Mouse (Mus musculus): ENCODE results near the gene Phlda3. TPM values are rescaled to one million over a fixed set of nuclear protein-coding genes. Genes with fewer than 3 reads are reported as not detected.

The Phlda3 gene
- 87.5 and 130 TPM in 2 replicates for total RNA-seq (2014; rRNA removed; ENCODE audit: low replicate concordance)
- 65.5 and 67.2 TPM in 2 replicates for polyA plus RNA-seq (2015; fragmentation: Nextera tagmentation; extraction: Ambion mirVana)

DNA sequence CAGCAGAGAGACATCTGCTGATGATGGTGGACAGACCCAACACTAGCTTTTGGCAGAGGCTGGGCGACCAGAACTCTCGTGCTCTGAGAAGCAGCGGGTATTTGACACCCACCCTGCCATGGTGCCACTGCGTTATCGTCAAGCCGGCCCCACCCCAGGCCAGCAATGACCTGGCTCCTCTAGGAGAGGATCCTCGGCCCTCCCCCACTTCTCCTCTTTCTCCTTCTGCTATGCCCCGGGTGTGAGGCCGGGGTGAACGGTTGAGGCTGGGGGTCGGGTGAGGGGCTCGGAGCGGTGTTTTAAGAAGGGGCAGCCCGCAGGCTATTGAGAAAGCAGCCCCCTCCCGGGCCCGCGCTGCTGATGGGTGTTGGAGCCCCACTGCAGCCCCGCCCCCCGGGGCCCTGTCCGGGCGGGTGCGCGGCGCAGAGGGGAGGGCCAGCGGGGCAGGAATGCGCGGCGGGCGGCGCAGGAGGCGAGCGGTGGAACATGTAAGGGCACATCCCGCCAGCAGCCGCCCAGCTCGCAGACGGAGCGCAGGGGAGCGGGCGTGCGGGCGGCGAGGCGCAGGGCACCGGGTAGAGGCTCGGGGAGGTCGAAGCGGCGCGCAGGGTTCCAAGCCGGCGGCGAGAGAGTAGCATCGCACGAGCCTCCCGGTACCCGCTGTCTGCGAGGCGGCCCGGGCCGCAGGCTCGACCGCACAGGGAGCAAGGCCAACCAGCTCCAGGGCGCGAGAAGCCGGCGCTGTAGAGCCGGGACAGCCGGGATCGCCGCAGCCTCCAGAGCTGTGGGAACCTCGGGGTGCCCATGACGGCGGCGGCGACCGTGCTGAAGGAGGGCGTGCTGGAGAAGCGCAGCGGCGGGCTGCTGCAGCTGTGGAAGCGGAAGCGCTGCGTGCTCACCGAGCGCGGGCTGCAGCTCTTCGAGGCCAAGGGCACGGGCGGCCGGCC is at the start of gene Phlda3:
Gene Phlda3, plus strand, starts transcription at position 475 of the 947 bp plus-strand sequence.
- WGBS, result under 1% methylated on average over 83 of the region's 90 CpGs
- Histone ChIP-seq H3K4me1 (ENCODE audit: control insufficient read depth, insufficient read depth) (peaks cover 49% of the 10 kb centered on the region), H3K36me3 (replicated peaks; ENCODE audit: control insufficient read depth, insufficient read depth, low read length) (peaks cover 17% of the 10 kb centered on the region), H3K27me3 (ENCODE audit: control insufficient read depth, insufficient read depth, low read length) (no peaks in the 10 kb centered on the region), H3K4me2 (ENCODE audit: low read depth, low read length) (peak within 1 kb of the TSS; percentile 85), H3K9me3 (replicated peaks; ENCODE audit: control insufficient read depth, low read length) (no peaks in the 10 kb centered on the region), H3K4me3 (ENCODE audit: low read depth, low read length) (peak within 1 kb of the TSS; percentile 72), H3K27ac (ENCODE audit: low read depth) (peak within 1 kb of the TSS; percentile 96), H3K9ac (replicated peaks; ENCODE audit: low read depth, low read length) (peak within 1 kb of the TSS; percentile 93)
- TF ChIP-seq EP300 (IDR thresholded peaks at IDR 0.05; ENCODE audit: low read depth) (no peak), CTCF (IDR thresholded peaks at IDR 0.05; ENCODE audit: low read depth) (no peak)
- DNase-seq (ENCODE audit: low spot score) (peak; percentile 86), ATAC-seq (ENCODE audit: insufficient read depth, low read depth) (peak; percentile 92)

DNA sequence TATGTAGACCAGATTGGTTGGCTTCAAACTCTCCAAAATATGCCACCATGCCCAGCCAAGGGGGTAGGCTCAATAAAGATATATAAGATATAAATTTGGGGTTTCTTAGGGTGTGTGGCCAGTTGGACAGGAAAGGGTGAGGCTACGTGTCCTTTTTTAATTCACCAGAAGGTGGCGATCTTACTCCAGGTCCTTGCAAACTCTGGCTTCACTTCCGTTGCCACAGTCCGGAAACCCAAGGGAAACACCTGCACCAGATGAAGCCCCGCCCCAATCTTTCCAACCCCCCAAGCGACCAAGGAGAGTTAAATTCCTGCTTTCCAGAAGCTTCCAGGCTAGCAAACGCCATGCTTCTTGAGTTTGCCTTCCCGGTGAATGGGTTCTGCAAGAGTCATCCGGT is 46.4 kb upstream of the Phlda3 start:
- TF ChIP-seq CTCF (IDR thresholded peaks at IDR 0.05; ENCODE audit: low read depth), result peak; percentile 82
- TF ChIP-seq EP300 (IDR thresholded peaks at IDR 0.05; ENCODE audit: low read depth), result peak; percentile 84
- H3K4me1 ChIP-seq (ENCODE audit: control insufficient read depth, insufficient read depth), result peaks cover 5% of the 10 kb centered on the region
- DNase-seq (ENCODE audit: low spot score), result peak; percentile 84
- H3K4me2 ChIP-seq (ENCODE audit: low read depth, low read length), result no peak overlapping the region
- peak; percentile 66 for ATAC-seq (ENCODE audit: insufficient read depth, low read depth)
- H3K4me3 ChIP-seq (ENCODE audit: low read depth, low read length), result no peak overlapping the region
- H3K9ac ChIP-seq (replicated peaks; ENCODE audit: low read depth, low read length), result no peak overlapping the region
- no peaks in the 10 kb centered on the region for H3K36me3 ChIP-seq (replicated peaks; ENCODE audit: control insufficient read depth, insufficient read depth, low read length)
- no peak overlapping the region for H3K27ac ChIP-seq (ENCODE audit: low read depth)
- 19% methylated on average over 9 of the region's 9 CpGs for WGBS
- no peaks in the 10 kb centered on the region for H3K27me3 ChIP-seq (ENCODE audit: control insufficient read depth, insufficient read depth, low read length)
- H3K9me3 ChIP-seq (replicated peaks; ENCODE audit: control insufficient read depth, low read length), result no peaks in the 10 kb centered on the region

DNA sequence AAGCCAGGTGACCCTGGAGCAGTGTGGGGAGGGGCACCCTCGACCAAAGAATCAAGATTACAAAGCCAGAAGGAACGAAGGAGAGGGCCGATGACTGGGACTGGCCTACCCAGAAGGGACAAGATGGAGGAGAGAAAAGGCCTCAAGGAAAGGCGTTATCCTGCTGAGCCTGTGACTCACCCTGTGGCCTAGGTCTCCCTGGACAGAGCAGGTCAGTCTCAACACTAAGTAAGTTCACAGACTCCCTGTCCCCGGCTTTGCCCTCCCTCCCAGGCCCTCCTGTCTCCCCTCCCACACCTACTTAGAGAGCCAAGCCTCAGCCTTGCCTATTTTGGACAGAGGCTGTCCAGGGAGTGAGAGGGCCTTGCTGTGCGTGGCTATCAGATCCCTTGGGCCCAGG is 45.9 kb upstream of the Phlda3 start, which contains the start of gene Csrp1:
Gene Csrp1, plus strand, starts transcription at position 79 of the 400 bp plus-strand sequence.
- TF ChIP-seq EP300 (IDR thresholded peaks at IDR 0.05; ENCODE audit: low read depth) (no peak; the same call in 1 of the 2 replicates), CTCF (IDR thresholded peaks at IDR 0.05; ENCODE audit: low read depth) (no peak)
- 39% methylated on average over 6 of the region's 6 CpGs for WGBS
- Histone ChIP-seq H3K4me1 (ENCODE audit: control insufficient read depth, insufficient read depth) (0 out of 2 replicates have a peak, but pooled peaks cover under 1% of the 10 kb centered on the region), H3K9me3 (replicated peaks; ENCODE audit: control insufficient read depth, low read length) (no peaks in the 10 kb centered on the region), H3K9ac (replicated peaks; ENCODE audit: low read depth, low read length) (no peak within 1 kb of the TSS), H3K4me2 (ENCODE audit: low read depth, low read length) (no peak within 1 kb of the TSS), H3K27me3 (ENCODE audit: control insufficient read depth, insufficient read depth, low read length) (no peaks in the 10 kb centered on the region), H3K36me3 (replicated peaks; ENCODE audit: control insufficient read depth, insufficient read depth, low read length) (no peaks in the 10 kb centered on the region), H3K4me3 (ENCODE audit: low read depth, low read length) (no peak within 1 kb of the TSS), H3K27ac (ENCODE audit: low read depth) (0 out of 2 replicates have a peak within 1 kb of the TSS, but pooled peaks have one; percentile 26)
- no peak for DNase-seq (ENCODE audit: low spot score)
- ATAC-seq (ENCODE audit: insufficient read depth, low read depth), result no peak; the same call in 1 of the 2 replicates

DNA sequence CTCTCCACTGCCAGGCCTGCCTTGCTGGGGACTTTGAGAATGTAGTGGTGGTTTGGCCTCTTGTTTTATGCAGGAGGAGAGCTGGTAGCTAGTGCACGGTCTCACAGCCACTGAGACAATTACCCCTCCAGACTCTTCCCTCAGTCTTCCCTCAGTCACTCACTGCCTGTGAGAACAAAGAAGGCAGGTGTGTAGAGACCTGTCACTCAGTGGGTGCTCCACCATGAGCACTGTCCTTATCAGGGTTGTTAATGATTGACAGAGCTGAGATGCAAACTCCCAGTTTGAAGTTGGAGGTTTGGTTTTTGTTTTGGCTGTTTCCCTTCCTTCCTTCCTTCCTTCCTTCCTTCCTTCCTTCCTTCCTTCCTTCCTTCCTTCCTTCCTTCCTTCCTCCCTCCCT is 42.9 kb upstream of the Phlda3 start:
- ATAC-seq (ENCODE audit: insufficient read depth, low read depth) (no peak), DNase-seq (ENCODE audit: low spot score) (no peak)
- no peak overlapping the region for H3K4me2 ChIP-seq (ENCODE audit: low read depth, low read length)
- H3K27ac ChIP-seq (ENCODE audit: low read depth), result no peak overlapping the region
- no peaks in the 10 kb centered on the region for H3K36me3 ChIP-seq (replicated peaks; ENCODE audit: control insufficient read depth, insufficient read depth, low read length)
- TF ChIP-seq EP300 (IDR thresholded peaks at IDR 0.05; ENCODE audit: low read depth) (no peak), CTCF (IDR thresholded peaks at IDR 0.05; ENCODE audit: low read depth) (no peak)
- no peak overlapping the region for H3K4me3 ChIP-seq (ENCODE audit: low read depth, low read length)
- H3K9me3 ChIP-seq (replicated peaks; ENCODE audit: control insufficient read depth, low read length), result no peaks in the 10 kb centered on the region
- H3K27me3 ChIP-seq (ENCODE audit: control insufficient read depth, insufficient read depth, low read length), result no peaks in the 10 kb centered on the region
- H3K9ac ChIP-seq (replicated peaks; ENCODE audit: low read depth, low read length), result no peak overlapping the region
- peaks cover 9% of the 10 kb centered on the region; the same call in 1 of the 2 replicates for H3K4me1 ChIP-seq (ENCODE audit: control insufficient read depth, insufficient read depth)
- WGBS, result 68% methylated on average over 1 of the region's 1 CpGs

DNA sequence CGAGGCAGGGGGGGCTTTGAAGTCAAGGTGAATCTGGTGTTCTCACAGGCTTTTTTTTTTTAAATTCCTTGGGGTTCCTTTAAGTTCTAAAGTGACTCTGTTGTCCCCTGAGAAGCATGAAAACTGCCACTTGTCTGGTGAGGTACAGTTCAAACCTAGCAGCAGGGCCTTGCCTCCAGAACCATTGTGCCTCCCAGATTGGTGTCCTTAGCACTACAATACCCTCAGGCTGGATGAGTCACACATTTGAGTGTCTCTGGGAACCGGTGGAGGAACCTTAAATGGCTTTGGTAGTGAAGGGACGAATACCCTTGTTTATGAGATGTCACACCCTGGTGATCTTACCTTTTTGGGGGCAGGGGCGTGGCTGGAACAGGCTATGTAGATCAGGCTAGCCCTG is 41.8 kb upstream of the Phlda3 start:
- WGBS, result 68% methylated on average over 4 of the region's 4 CpGs
- Histone ChIP-seq H3K27me3 (ENCODE audit: control insufficient read depth, insufficient read depth, low read length) (no peaks in the 10 kb centered on the region), H3K4me1 (ENCODE audit: control insufficient read depth, insufficient read depth) (peaks cover 16% of the 10 kb centered on the region), H3K9ac (replicated peaks; ENCODE audit: low read depth, low read length) (no peak overlapping the region), H3K4me3 (ENCODE audit: low read depth, low read length) (no peak overlapping the region), H3K4me2 (ENCODE audit: low read depth, low read length) (no peak overlapping the region), H3K27ac (ENCODE audit: low read depth) (no peak overlapping the region), H3K36me3 (replicated peaks; ENCODE audit: control insufficient read depth, insufficient read depth, low read length) (no peaks in the 10 kb centered on the region), H3K9me3 (replicated peaks; ENCODE audit: control insufficient read depth, low read length) (no peaks in the 10 kb centered on the region)
- TF ChIP-seq EP300 (IDR thresholded peaks at IDR 0.05; ENCODE audit: low read depth), result no peak
- TF ChIP-seq CTCF (IDR thresholded peaks at IDR 0.05; ENCODE audit: low read depth), result no peak
- ATAC-seq (ENCODE audit: insufficient read depth, low read depth) (no peak), DNase-seq (ENCODE audit: low spot score) (no peak)
